Mouse (Mus musculus) forebrain, embryonic 16.5 days (tissue): ENCODE data around the gene Atp6v0d1. TPM values are rescaled to one million over a fixed set of nuclear protein-coding genes. Genes with fewer than 3 reads are reported as not detected.
A peak's percentile ranks its signal among the peaks of the same experiment; 100 is the strongest.
"Not testable (repeated sequence)": the region's sequence is repeated elsewhere in the genome, so short reads cannot be mapped to it uniquely, and the experiment has no call there.

Experiments
- ATAC-seq: fragments of 200-750 bp; cut with Nextera tagmentation; 2 replicates; pipeline ENCODE4 v1.8.0; 2017; ENCODE audit warnings: mild to moderate bottlenecking, moderate library complexity
- H3K27ac ChIP-seq: fragments of 300-500 bp; sonication (generic); 2 replicates; pipeline ENCODE4 v1.5.1; 2014; ENCODE audit warnings: low read length, control low read depth
- H3K27me3 ChIP-seq: fragments of 300-500 bp; sonication (generic); replicated peaks from 2 replicates; pipeline ENCODE4 v1.6.1; 2014; ENCODE audit warnings: low read length; ENCODE audit not compliant: control insufficient read depth, insufficient read depth
- H3K36me3 ChIP-seq: fragments of 300-500 bp; sonication (generic); 2 replicates; pipeline ENCODE4 v1.6.1; 2014; ENCODE audit not compliant: control insufficient read depth, insufficient read depth
- H3K4me1 ChIP-seq: fragments of 300-500 bp; sonication (generic); replicated peaks from 2 replicates; pipeline ENCODE4 v1.6.1; 2014; ENCODE audit warnings: low read length; ENCODE audit not compliant: control insufficient read depth, insufficient read depth
- H3K4me2 ChIP-seq: fragments of 300-500 bp; sonication (generic); 2 replicates; pipeline ENCODE4 v1.6.1; 2014; ENCODE audit warnings: mild to moderate bottlenecking, low read length, control low read depth
- H3K4me3 ChIP-seq: fragments of 300-500 bp; sonication (generic); replicated peaks from 2 replicates; pipeline ENCODE4 v1.5.1; 2014; ENCODE audit warnings: mild to moderate bottlenecking, low read length, control low read depth
- H3K9ac ChIP-seq: fragments of 300-500 bp; sonication (generic); replicated peaks from 2 replicates; pipeline ENCODE4 v1.6.1; 2014; ENCODE audit warnings: low read depth, low read length, control low read depth
- H3K9me3 ChIP-seq: fragments of 300-500 bp; sonication (generic); 2 replicates; pipeline ENCODE4 v1.6.1; 2016; ENCODE audit warnings: low read length; ENCODE audit not compliant: control insufficient read depth
- WGBS: fragments of 180-500 bp; shearing (Covaris S2); extraction: QIAGEN DNeasy Blood & Tissue Kit; methylation state at CpG from one replicate; pipeline ENCODE4 v1.1.7; 2014; 5-methylcytosine and 5-hydroxymethylcytosine counted together
- polyA plus RNA-seq: library from polyadenylated mRNA; unstranded; fragments of >200 nt; fragmentation: Nextera tagmentation; extraction: Ambion mirVana; gene quantifications from 2 replicates; pipeline ENCODE4 v1.2.1, GENCODE M21; 2015

Gene Atp6v0d1
- polyA plus RNA-seq, 1 experiment from 2014 or later, result 203 TPM

DNA sequence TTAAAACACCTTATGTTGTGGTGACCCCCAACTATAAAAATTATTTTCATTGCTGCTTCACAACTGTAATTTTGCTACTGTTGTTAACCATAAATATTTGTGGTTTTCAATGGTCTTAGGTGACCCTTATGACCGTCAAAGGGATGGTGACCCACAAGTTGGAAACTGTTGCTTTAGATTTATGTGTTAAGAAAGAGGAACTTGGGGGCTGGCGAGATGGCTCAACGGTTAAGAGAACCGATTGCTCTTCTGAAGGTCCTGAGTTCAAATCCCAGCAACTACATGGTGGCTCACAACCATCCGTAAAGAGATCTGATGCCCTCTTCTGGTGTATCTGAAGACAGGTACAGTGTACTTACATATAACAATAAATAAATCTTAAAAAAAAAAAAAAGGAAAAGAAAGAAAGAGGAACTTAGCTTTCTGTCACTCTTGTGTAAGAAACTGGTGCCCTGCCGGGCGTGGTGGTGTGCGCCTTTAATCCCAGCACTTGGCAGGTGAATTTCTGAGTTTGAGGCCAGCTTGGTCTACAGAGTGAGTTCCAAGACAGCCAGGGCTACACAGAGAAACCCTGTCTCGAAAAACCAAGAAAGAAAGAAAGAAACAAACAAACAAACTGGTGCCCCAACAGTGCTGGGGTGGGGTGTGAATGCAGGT is 1.1 kb downstream of the Atp6v0d1 start:
- H3K4me3 ChIP-seq, result peak overlapping the region; percentile 71
- H3K36me3 ChIP-seq, ATAC-seq, H3K9me3 ChIP-seq, H3K27ac ChIP-seq, H3K27me3 ChIP-seq, H3K9ac ChIP-seq: not testable (repeated sequence)
- WGBS, result 85% methylated on average over 9 of the region's 9 CpGs
- peaks cover 25% of the 10 kb centered on the region for H3K4me1 ChIP-seq
- peak overlapping the region; percentile 56 for H3K4me2 ChIP-seq

GRCm38 (mm10) chr8:105563871-105564270 is 2.0 kb downstream of the Atp6v0d1 start:
- no peak for ATAC-seq
- Histone ChIP-seq H3K9me3 (no peaks in the 10 kb centered on the region), H3K4me1 (peaks cover 25% of the 10 kb centered on the region), H3K4me2 (no peak overlapping the region), H3K4me3 (no peak overlapping the region), H3K36me3 (no peaks in the 10 kb centered on the region), H3K27me3 (no peaks in the 10 kb centered on the region), H3K27ac (no peak overlapping the region), H3K9ac (no peak overlapping the region)
- 87% methylated on average over 1 of the region's 1 CpGs for WGBS

GRCm38 (mm10) chr8:105562863-105563262 is 3.0 kb downstream of the Atp6v0d1 start:
- no peaks in the 10 kb centered on the region for H3K27me3 ChIP-seq
- WGBS, result 85% methylated on average over 3 of the region's 3 CpGs

DNA sequence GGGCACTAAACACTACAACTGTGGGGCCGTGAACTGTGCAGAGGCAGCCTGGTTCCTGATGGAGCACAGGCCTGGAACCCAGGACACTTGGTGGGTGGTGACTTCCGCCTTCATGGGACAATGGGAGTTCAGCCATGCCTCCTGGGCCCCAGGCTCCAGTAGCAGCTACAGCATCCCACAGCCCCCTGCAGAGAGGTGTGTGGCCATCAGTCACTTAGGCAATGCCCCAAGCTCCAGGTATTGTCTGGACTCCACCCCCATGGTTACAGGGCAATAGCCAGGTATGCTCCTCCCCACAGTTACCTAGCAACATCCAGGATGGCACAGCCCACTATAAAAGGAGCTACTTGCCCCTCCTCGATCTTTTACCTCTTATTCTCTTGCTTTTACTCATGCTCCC is 10.6 kb downstream of the Atp6v0d1 start:
- Histone ChIP-seq H3K4me1 (no peaks in the 10 kb centered on the region), H3K27ac (no peak overlapping the region), H3K4me3 (no peak overlapping the region), H3K27me3 (no peaks in the 10 kb centered on the region), H3K9me3 (no peaks in the 10 kb centered on the region), H3K36me3 (no peaks in the 10 kb centered on the region), H3K9ac (no peak overlapping the region), H3K4me2 (no peak overlapping the region)
- no peak for ATAC-seq
- WGBS, result 69% methylated on average over 3 of the region's 3 CpGs

More at GRCm38 (mm10) chr8:105562863-105563262, 3.0 kb downstream of the Atp6v0d1 start:
- Histone ChIP-seq H3K9ac (no peak overlapping the region), H3K4me2 (no peak overlapping the region), H3K4me1 (peaks cover 25% of the 10 kb centered on the region), H3K9me3 (no peaks in the 10 kb centered on the region), H3K4me3 (no peak overlapping the region), H3K36me3 (no peaks in the 10 kb centered on the region), H3K27ac (no peak overlapping the region)
- ATAC-seq, result no peak

DNA sequence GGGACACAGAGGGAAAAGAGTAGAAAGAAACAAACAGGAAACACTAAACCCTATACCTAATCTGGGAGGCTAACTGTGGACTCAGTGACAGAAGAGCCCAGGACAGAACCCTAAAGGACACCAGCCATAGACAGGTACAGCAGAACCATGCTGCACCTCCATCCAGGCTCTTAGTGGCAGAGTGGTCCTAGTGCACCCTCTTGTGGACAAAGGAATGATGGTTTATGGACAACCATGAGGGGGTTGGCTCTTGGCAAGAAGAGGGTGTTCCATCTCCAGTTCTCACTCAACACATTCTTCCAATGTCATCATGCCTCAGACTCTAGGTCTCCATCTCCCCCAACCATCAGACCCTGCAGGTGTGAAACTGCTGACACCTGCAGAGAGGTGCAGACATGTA is 11.8 kb downstream of the Atp6v0d1 start:
- H3K27ac ChIP-seq, result no peak overlapping the region
- H3K27me3 ChIP-seq, result no peaks in the 10 kb centered on the region
- no peaks in the 10 kb centered on the region for H3K9me3 ChIP-seq
- H3K9ac ChIP-seq, result no peak overlapping the region
- no peak overlapping the region for H3K4me3 ChIP-seq
- H3K4me2 ChIP-seq, result no peak overlapping the region
- no peaks in the 10 kb centered on the region for H3K36me3 ChIP-seq
- ATAC-seq, result no peak
- no peaks in the 10 kb centered on the region for H3K4me1 ChIP-seq

DNA sequence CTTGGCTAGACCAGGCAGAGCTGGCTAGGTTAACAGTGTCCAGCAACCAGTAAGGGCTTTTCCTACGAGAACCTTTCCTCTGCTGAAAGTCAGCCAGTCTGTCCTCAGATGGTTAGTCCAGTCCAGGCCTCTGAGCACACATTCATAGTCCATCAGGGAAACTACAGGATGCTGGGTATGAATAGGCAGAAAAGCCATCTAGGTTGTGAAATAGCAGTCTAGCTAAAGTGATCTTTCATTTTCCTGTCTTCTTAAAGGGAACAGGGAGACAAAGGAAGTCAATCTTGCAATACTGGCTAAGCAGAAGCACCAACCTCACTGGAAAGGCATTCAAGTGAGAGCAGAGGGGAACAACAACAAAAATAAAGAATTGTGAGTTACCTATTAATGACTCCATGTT is 13.0 kb downstream of the Atp6v0d1 start:
- Histone ChIP-seq H3K27me3 (no peaks in the 10 kb centered on the region), H3K36me3 (no peaks in the 10 kb centered on the region), H3K4me3 (no peak overlapping the region), H3K4me2 (no peak overlapping the region), H3K27ac (no peak overlapping the region), H3K9ac (no peak overlapping the region), H3K4me1 (no peaks in the 10 kb centered on the region), H3K9me3 (no peaks in the 10 kb centered on the region)
- no peak for ATAC-seq
- whole genome bisulfite sequencing, result 69% methylated on average over 1 of the region's 1 CpGs

- H3K9me3 ChIP-seq, result no peaks in the 10 kb centered on the region
- no peaks in the 10 kb centered on the region for H3K4me1 ChIP-seq
- no peaks in the 10 kb centered on the region for H3K36me3 ChIP-seq
- WGBS, result 92% methylated on average over 2 of the region's 2 CpGs
- no peak overlapping the region for H3K4me2 ChIP-seq
- H3K27ac ChIP-seq, result no peak overlapping the region
- H3K9ac ChIP-seq, result no peak overlapping the region
- no peak for ATAC-seq
- H3K4me3 ChIP-seq, result no peak overlapping the region
- no peaks in the 10 kb centered on the region for H3K27me3 ChIP-seq
These were observed 13.8 kb downstream of the Atp6v0d1 start for GRCm38 (mm10) chr8:105552032-105552431.

DNA sequence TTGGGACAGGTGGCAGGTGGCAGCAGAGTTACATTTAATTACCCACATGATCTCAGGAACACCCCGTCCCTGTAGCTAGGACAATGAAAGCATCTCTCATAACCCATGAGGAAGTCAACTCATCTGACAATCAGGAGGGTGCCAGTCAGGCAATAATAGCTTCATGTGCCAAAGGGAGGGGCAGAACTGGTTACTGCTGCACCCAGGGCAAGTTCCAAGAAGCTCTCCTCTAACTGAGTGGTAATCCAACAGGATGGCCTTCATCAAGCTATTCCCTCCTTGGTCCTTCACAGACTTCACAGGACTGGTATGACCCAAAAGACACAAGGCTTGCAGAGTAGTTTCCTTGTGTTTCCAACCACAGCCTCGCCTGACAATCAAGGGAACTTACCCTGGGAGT is 15.8 kb downstream of the Atp6v0d1 start:
- ATAC-seq, result no peak
- WGBS, result 84% methylated on average over 2 of the region's 2 CpGs
- no peak overlapping the region for H3K9ac ChIP-seq

GRCm38 (mm10) chr8:105549506-105549905 is 16.3 kb downstream of the Atp6v0d1 start:
- WGBS, result 91% methylated on average over 1 of the region's 1 CpGs
- no peak for ATAC-seq
- H3K36me3 ChIP-seq, result no peaks in the 10 kb centered on the region

More for the DNA sequence above, 15.8 kb downstream of the Atp6v0d1 start:
- Histone ChIP-seq H3K36me3 (no peaks in the 10 kb centered on the region), H3K9me3 (no peaks in the 10 kb centered on the region), H3K4me1 (no peaks in the 10 kb centered on the region), H3K4me2 (no peak overlapping the region), H3K4me3 (no peak overlapping the region), H3K27me3 (no peaks in the 10 kb centered on the region), H3K27ac (no peak overlapping the region)

More at GRCm38 (mm10) chr8:105549506-105549905, 16.3 kb downstream of the Atp6v0d1 start:
- Histone ChIP-seq H3K4me2 (no peak overlapping the region), H3K4me3 (no peak overlapping the region), H3K9me3 (no peaks in the 10 kb centered on the region), H3K4me1 (no peaks in the 10 kb centered on the region), H3K9ac (no peak overlapping the region), H3K27ac (no peak overlapping the region), H3K27me3 (no peaks in the 10 kb centered on the region)
